Mouse (Mus musculus) liver, embryonic 15.5 days (tissue): ENCODE data around the gene Elp5. TPM values are rescaled to one million over a fixed set of nuclear protein-coding genes. Genes with fewer than 3 reads are reported as not detected.
"Not testable (repeated sequence)": the region's sequence is repeated elsewhere in the genome, so short reads cannot be mapped to it uniquely, and the experiment has no call there.

Experiments used
- ATAC-seq: fragments of 200-750 bp; cut with Nextera tagmentation; 2 replicates; pipeline ENCODE4 v1.8.0; 2017; ENCODE audit warnings: moderate number of reproducible peaks, mild to moderate bottlenecking, moderate library complexity; ENCODE audit not compliant: insufficient read depth
- H3K27ac ChIP-seq: fragments of 300-500 bp; sonication (generic); replicated peaks from 2 replicates; pipeline ENCODE4 v1.5.1; 2015; ENCODE audit warnings: mild to moderate bottlenecking, inconsistent platforms
- H3K27me3 ChIP-seq: fragments of 300-500 bp; sonication (generic); 2 replicates; pipeline ENCODE4 v1.6.1; 2015; ENCODE audit warnings: mild to moderate bottlenecking, inconsistent platforms
- H3K36me3 ChIP-seq: fragments of 300-500 bp; sonication (generic); replicated peaks from 2 replicates; pipeline ENCODE4 v1.6.1; 2015; ENCODE audit warnings: moderate library complexity, mild to moderate bottlenecking, inconsistent platforms
- H3K4me1 ChIP-seq: fragments of 300-500 bp; sonication (generic); replicated peaks from 2 replicates; pipeline ENCODE4 v1.6.1; 2015; ENCODE audit warnings: inconsistent platforms
- H3K4me2 ChIP-seq: fragments of 300-500 bp; sonication (generic); 2 replicates; pipeline ENCODE4 v1.6.1; 2015; ENCODE audit warnings: moderate library complexity, mild to moderate bottlenecking, inconsistent platforms
- H3K4me3 ChIP-seq: fragments of 300-500 bp; sonication (generic); replicated peaks from 2 replicates; pipeline ENCODE4 v1.5.1; 2015; ENCODE audit warnings: mild to moderate bottlenecking, inconsistent platforms
- H3K9ac ChIP-seq: fragments of 300-500 bp; sonication (generic); 2 replicates; pipeline ENCODE4 v1.6.1; 2015; ENCODE audit warnings: moderate library complexity, mild to moderate bottlenecking, inconsistent platforms
- H3K9me3 ChIP-seq: fragments of 300-500 bp; sonication (generic); replicated peaks from 2 replicates; pipeline ENCODE4 v1.6.1; 2016; ENCODE audit warnings: inconsistent platforms
- whole genome bisulfite sequencing: fragments of 180-500 bp; shearing (Covaris S2); methylation state at CpG from one replicate; pipeline ENCODE4 v1.1.7; 2015; ENCODE audit warnings: mixed read lengths; ENCODE audit not compliant: insufficient replicate concordance; 5-methylcytosine and 5-hydroxymethylcytosine counted together
- polyA plus RNA-seq: library from polyadenylated mRNA; unstranded; fragments of >200 nt; fragmentation: Nextera tagmentation; extraction: Ambion mirVana; gene quantifications from 2 replicates; pipeline ENCODE4 v1.2.1, GENCODE M21; 2015

Elp5 gene
- polyA plus RNA-seq, 1 experiment from 2014 or later = 58.1 TPM

- peaks cover 45% of the 10 kb centered on the region for H3K4me1 ChIP-seq
These were observed 39.2 kb upstream of the Elp5 start for GRCm38 (mm10) chr11:70021264-70022132.

GRCm38 (mm10) chr11:70020731-70021263 lies 38.5 kb upstream of the Elp5 start:
- H3K36me3 ChIP-seq = no peaks in the 10 kb centered on the region
- ATAC-seq = peak; percentile 80
- peak overlapping the region; percentile 60 for H3K27ac ChIP-seq
- H3K27me3 ChIP-seq = peaks cover 44% of the 10 kb centered on the region
- peak overlapping the region; percentile 16; the same call in 1 of the 2 replicates for H3K9ac ChIP-seq
- peaks cover 47% of the 10 kb centered on the region for H3K4me1 ChIP-seq
- WGBS = 0% methylated on average over 8 of the region's 8 CpGs
- H3K4me3 ChIP-seq = peak overlapping the region; percentile 65
- H3K4me2 ChIP-seq = peak overlapping the region; percentile 83
- H3K9me3 ChIP-seq = no peaks in the 10 kb centered on the region

More at GRCm38 (mm10) chr11:70021264-70022132, 39.2 kb upstream of the Elp5 start:
- Histone ChIP-seq H3K27ac (peak overlapping the region; percentile 60), H3K9me3 (no peaks in the 10 kb centered on the region), H3K27me3 (peaks cover 51% of the 10 kb centered on the region), H3K4me2 (peak overlapping the region; percentile 83), H3K4me3 (peak overlapping the region; percentile 65), H3K36me3 (no peaks in the 10 kb centered on the region), H3K9ac (peak overlapping the region; percentile 16; the same call in 1 of the 2 replicates)
- WGBS = 3% methylated on average over 40 of the region's 40 CpGs
- ATAC-seq = peak; percentile 79

- peaks cover 52% of the 10 kb centered on the region for H3K4me1 ChIP-seq
- H3K27me3 ChIP-seq = peaks cover 38% of the 10 kb centered on the region
- no peak overlapping the region; the same call in 1 of the 2 replicates for H3K4me3 ChIP-seq
- H3K9ac ChIP-seq = no peak overlapping the region
- 24% methylated on average over 8 of the region's 8 CpGs for WGBS
- H3K4me2 ChIP-seq = peak overlapping the region; percentile 83
- H3K27ac ChIP-seq = 0 out of 2 replicates have a peak overlapping the region, but pooled peaks have one; percentile 11
- no peak for ATAC-seq
- H3K9me3 ChIP-seq = no peaks in the 10 kb centered on the region
- no peaks in the 10 kb centered on the region for H3K36me3 ChIP-seq
These were observed 37.8 kb upstream of the Elp5 start for GRCm38 (mm10) chr11:70020022-70020631.

- H3K27me3 ChIP-seq = peaks cover 32% of the 10 kb centered on the region
- no peak overlapping the region for H3K4me2 ChIP-seq
- H3K27ac ChIP-seq = no peak overlapping the region
- ATAC-seq = no peak
- no peaks in the 10 kb centered on the region for H3K9me3 ChIP-seq
- H3K4me3 ChIP-seq = no peak overlapping the region
- H3K4me1 ChIP-seq = peaks cover 58% of the 10 kb centered on the region
- WGBS = 22% methylated on average over 1 of the region's 2 CpGs
- no peak overlapping the region for H3K9ac ChIP-seq
- no peaks in the 10 kb centered on the region for H3K36me3 ChIP-seq
These were observed 37.2 kb upstream of the Elp5 start for GRCm38 (mm10) chr11:70019495-70020021.

- Histone ChIP-seq H3K4me1 (peaks cover 67% of the 10 kb centered on the region), H3K27me3 (peaks cover 20% of the 10 kb centered on the region), H3K27ac (no peak overlapping the region), H3K4me2 (peak overlapping the region; percentile 60), H3K4me3 (peak overlapping the region; percentile 47), H3K9me3 (no peaks in the 10 kb centered on the region), H3K36me3 (peaks cover 2% of the 10 kb centered on the region; the same call in 1 of the 2 replicates), H3K9ac (0 out of 2 replicates have a peak overlapping the region, but pooled peaks have one; percentile 21)
- 1% methylated on average over 25 of the region's 25 CpGs for WGBS
- ATAC-seq = no peak
These were observed 36.0 kb upstream of the Elp5 start for GRCm38 (mm10) chr11:70018131-70018990.

GRCm38 (mm10) chr11:70017199-70017767 lies 35.0 kb upstream of the Elp5 start:
- H3K4me2 ChIP-seq = no peak overlapping the region
- peaks cover 67% of the 10 kb centered on the region for H3K4me1 ChIP-seq
- no peak overlapping the region for H3K4me3 ChIP-seq
- H3K27me3 ChIP-seq = peaks cover 9% of the 10 kb centered on the region
- no peak overlapping the region; the same call in 1 of the 2 replicates for H3K9ac ChIP-seq
- no peak for ATAC-seq
- H3K9me3 ChIP-seq = no peaks in the 10 kb centered on the region
- peaks cover 13% of the 10 kb centered on the region for H3K36me3 ChIP-seq
- 50% methylated on average over 7 of the region's 7 CpGs for WGBS
- H3K27ac ChIP-seq = no peak overlapping the region

GRCm38 (mm10) chr11:70016669-70017068 lies 34.4 kb upstream of the Elp5 start, which contains the start of gene Dlg4:
Gene Dlg4, plus strand, starts transcription at chr11:70016942.
- no peak within 1 kb of the TSS for H3K27ac ChIP-seq
- 55% methylated on average over 3 of the region's 3 CpGs for WGBS
- no peaks in the 10 kb centered on the region for H3K9me3 ChIP-seq
- H3K36me3 ChIP-seq = peaks cover 19% of the 10 kb centered on the region
- peaks cover 3% of the 10 kb centered on the region; the same call in 1 of the 2 replicates for H3K27me3 ChIP-seq
- ATAC-seq = no peak
- peak within 1 kb of the TSS; percentile 88; the same call in 1 of the 2 replicates for H3K4me2 ChIP-seq
- H3K4me3 ChIP-seq = peak within 1 kb of the TSS; percentile 47
- H3K9ac ChIP-seq = no peak within 1 kb of the TSS; the same call in 1 of the 2 replicates
- H3K4me1 ChIP-seq = peaks cover 67% of the 10 kb centered on the region

GRCm38 (mm10) chr11:70016177-70016576 lies 33.9 kb upstream of the Elp5 start:
- not testable (repeated sequence) for H3K9ac ChIP-seq, ATAC-seq, H3K4me3 ChIP-seq, H3K27me3 ChIP-seq, H3K4me2 ChIP-seq, H3K9me3 ChIP-seq, H3K27ac ChIP-seq
- Histone ChIP-seq H3K4me1 (peaks cover 62% of the 10 kb centered on the region), H3K36me3 (peaks cover 24% of the 10 kb centered on the region)
- WGBS = 74% methylated on average over 2 of the region's 2 CpGs

GRCm38 (mm10) chr11:70015677-70016076 lies 33.4 kb upstream of the Elp5 start:
- no peak overlapping the region for H3K27ac ChIP-seq
- peaks cover 29% of the 10 kb centered on the region for H3K36me3 ChIP-seq
- 0 out of 2 replicates have a peak overlapping the region, but pooled peaks have one; percentile 75 for H3K9ac ChIP-seq
- peaks cover 57% of the 10 kb centered on the region for H3K4me1 ChIP-seq
- peak overlapping the region; percentile 88 for H3K4me2 ChIP-seq
- 57% methylated on average over 6 of the region's 6 CpGs for WGBS
- no peaks in the 10 kb centered on the region for H3K27me3 ChIP-seq
- ATAC-seq = no peak
- H3K4me3 ChIP-seq = peak overlapping the region; percentile 73
- no peaks in the 10 kb centered on the region for H3K9me3 ChIP-seq
